Mouse (Mus musculus) forebrain, embryonic 16.5 days (tissue): ENCODE data around the gene Ceacam20. TPM values are rescaled to one million over a fixed set of nuclear protein-coding genes. Genes with fewer than 3 reads are reported as not detected.
A peak's percentile ranks its signal among the peaks of the same experiment; 100 is the strongest.
"Not testable (repeated sequence)": the region's sequence is repeated elsewhere in the genome, so short reads cannot be mapped to it uniquely, and the experiment has no call there.

Experiments used
- ATAC-seq: fragments of 200-750 bp; cut with Nextera tagmentation; 2 replicates; pipeline ENCODE4 v1.8.0; 2017; ENCODE audit warnings: mild to moderate bottlenecking, moderate library complexity
- H3K27ac ChIP-seq: fragments of 300-500 bp; sonication (generic); 2 replicates; pipeline ENCODE4 v1.5.1; 2014; ENCODE audit warnings: low read length, control low read depth
- H3K27me3 ChIP-seq: fragments of 300-500 bp; sonication (generic); replicated peaks from 2 replicates; pipeline ENCODE4 v1.6.1; 2014; ENCODE audit warnings: low read length; ENCODE audit not compliant: control insufficient read depth, insufficient read depth
- H3K36me3 ChIP-seq: fragments of 300-500 bp; sonication (generic); 2 replicates; pipeline ENCODE4 v1.6.1; 2014; ENCODE audit not compliant: control insufficient read depth, insufficient read depth
- H3K4me1 ChIP-seq: fragments of 300-500 bp; sonication (generic); replicated peaks from 2 replicates; pipeline ENCODE4 v1.6.1; 2014; ENCODE audit warnings: low read length; ENCODE audit not compliant: control insufficient read depth, insufficient read depth
- H3K4me2 ChIP-seq: fragments of 300-500 bp; sonication (generic); 2 replicates; pipeline ENCODE4 v1.6.1; 2014; ENCODE audit warnings: mild to moderate bottlenecking, low read length, control low read depth
- H3K4me3 ChIP-seq: fragments of 300-500 bp; sonication (generic); replicated peaks from 2 replicates; pipeline ENCODE4 v1.5.1; 2014; ENCODE audit warnings: mild to moderate bottlenecking, low read length, control low read depth
- H3K9ac ChIP-seq: fragments of 300-500 bp; sonication (generic); replicated peaks from 2 replicates; pipeline ENCODE4 v1.6.1; 2014; ENCODE audit warnings: low read depth, low read length, control low read depth
- H3K9me3 ChIP-seq: fragments of 300-500 bp; sonication (generic); 2 replicates; pipeline ENCODE4 v1.6.1; 2016; ENCODE audit warnings: low read length; ENCODE audit not compliant: control insufficient read depth
- WGBS: fragments of 180-500 bp; shearing (Covaris S2); extraction: QIAGEN DNeasy Blood & Tissue Kit; methylation state at CpG from one replicate; pipeline ENCODE4 v1.1.7; 2014; 5-methylcytosine and 5-hydroxymethylcytosine counted together
- polyA plus RNA-seq: library from polyadenylated mRNA; unstranded; fragments of >200 nt; fragmentation: Nextera tagmentation; extraction: Ambion mirVana; gene quantifications from 2 replicates; pipeline ENCODE4 v1.2.1, GENCODE M21; 2015

Gene Ceacam20
- not detected in 2 replicates for polyA plus RNA-seq

DNA sequence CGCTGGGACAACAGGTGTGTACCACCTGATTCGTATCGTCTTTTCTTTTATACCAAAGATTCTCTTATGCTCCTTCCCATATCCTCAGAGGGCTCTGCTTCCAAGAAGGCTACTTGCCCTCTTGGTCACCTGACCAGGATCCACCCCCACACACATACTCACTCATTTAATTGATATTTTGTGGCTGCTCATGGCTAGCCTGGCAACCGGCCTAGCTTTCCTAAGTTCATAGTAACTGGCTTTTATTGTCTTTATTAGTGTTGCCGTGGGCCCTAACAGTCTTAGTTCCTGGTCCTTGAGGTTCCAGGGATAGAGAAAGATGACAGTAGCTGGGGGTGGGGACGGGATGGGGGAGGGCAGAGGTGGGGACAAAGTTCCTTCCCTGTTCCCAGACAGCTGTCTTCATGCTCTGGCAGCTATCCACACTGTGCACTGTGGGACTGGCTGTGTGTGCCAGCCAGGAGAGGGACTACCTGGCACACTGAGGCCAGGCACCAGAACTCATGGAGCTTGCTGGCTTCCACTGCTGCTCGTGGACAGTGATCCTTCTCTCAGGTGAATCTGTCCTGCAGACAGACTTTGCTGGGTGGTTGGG lies at the start of gene Ceacam20:
Gene Ceacam20 (plus strand): TSS at position 428 of the 595 bp plus-strand sequence.
- 78% methylated on average over 7 of the region's 7 CpGs for WGBS
- Histone ChIP-seq H3K36me3 (no peaks in the 10 kb centered on the region), H3K4me3 (no peak within 1 kb of the TSS), H3K4me1 (no peaks in the 10 kb centered on the region), H3K9me3 (no peaks in the 10 kb centered on the region), H3K27ac (no peak within 1 kb of the TSS), H3K4me2 (no peak within 1 kb of the TSS), H3K27me3 (no peaks in the 10 kb centered on the region), H3K9ac (no peak within 1 kb of the TSS)
- no peak for ATAC-seq

DNA sequence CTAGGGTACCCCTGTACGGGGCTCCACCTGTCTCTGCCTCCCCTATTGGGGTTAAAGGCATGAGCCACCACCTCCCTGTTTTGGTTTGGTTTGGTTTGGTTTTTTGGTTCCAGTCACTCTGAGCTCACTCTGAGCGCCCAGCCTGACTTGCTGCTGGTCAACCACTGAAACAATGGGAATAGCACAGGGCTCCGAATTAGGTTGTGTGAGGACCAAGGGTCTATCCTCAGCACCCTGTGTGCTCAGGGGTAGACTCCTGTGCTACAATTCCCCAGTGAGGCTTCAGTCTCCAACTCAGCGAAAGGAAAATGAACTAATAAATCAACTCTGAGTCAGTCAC lies 45.1 kb upstream of the Ceacam20 start:
- Histone ChIP-seq H3K27ac (peak overlapping the region; percentile 44; the same call in 1 of the 2 replicates), H3K9ac (peak overlapping the region; percentile 77), H3K4me3 (peak overlapping the region; percentile 78), H3K36me3 (no peaks in the 10 kb centered on the region), H3K4me2 (peak overlapping the region; percentile 76), H3K27me3 (no peaks in the 10 kb centered on the region), H3K9me3 (no peaks in the 10 kb centered on the region), H3K4me1 (peaks cover 8% of the 10 kb centered on the region)
- ATAC-seq, result peak; percentile 51
- WGBS, result 26% methylated on average over 4 of the region's 4 CpGs

GRCm38 (mm10) chr7:19920506-19921261 lies 44.5 kb upstream of the Ceacam20 start, which contains the start of gene Pvr:
Gene Pvr, minus strand, starts transcription at chr7:19921160.
- Histone ChIP-seq H3K4me1 (peaks cover 8% of the 10 kb centered on the region), H3K9ac (peak within 1 kb of the TSS; percentile 77), H3K36me3 (no peaks in the 10 kb centered on the region), H3K4me3 (peak within 1 kb of the TSS; percentile 78), H3K4me2 (peak within 1 kb of the TSS; percentile 76), H3K27ac (peak within 1 kb of the TSS; percentile 88), H3K27me3 (no peaks in the 10 kb centered on the region), H3K9me3 (no peaks in the 10 kb centered on the region)
- WGBS, result under 1% methylated on average over 59 of the region's 60 CpGs
- ATAC-seq, result peak; percentile 90

DNA sequence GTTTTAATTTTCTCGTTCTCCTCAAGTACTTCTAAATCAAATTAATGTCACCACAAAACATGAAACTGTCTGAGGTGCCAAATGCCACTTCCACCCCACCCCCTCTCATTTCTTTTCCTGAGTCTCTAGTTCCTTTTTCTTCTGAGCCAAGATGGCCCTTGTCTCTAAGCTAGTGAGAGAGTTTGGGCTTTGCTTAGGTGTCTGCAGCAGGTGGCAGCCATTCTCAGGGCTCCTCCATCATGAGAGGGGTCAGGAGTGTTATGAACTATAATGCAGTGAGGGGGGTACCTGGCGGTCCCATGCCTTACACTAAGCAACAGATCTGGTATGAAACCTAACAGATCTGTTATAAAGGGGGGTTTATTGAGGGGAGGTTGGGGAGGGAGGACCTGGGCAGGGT lies 41.9 kb upstream of the Ceacam20 start:
- ATAC-seq, result no peak
- H3K27me3 ChIP-seq, result no peaks in the 10 kb centered on the region
- H3K27ac ChIP-seq, result no peak overlapping the region
- H3K9ac ChIP-seq, result no peak overlapping the region
- 47% methylated on average over 2 of the region's 2 CpGs for WGBS
- no peak overlapping the region for H3K4me3 ChIP-seq
- no peak overlapping the region for H3K4me2 ChIP-seq
- no peaks in the 10 kb centered on the region for H3K36me3 ChIP-seq
- H3K4me1 ChIP-seq, result peaks cover 8% of the 10 kb centered on the region
- no peaks in the 10 kb centered on the region for H3K9me3 ChIP-seq

- no peak overlapping the region for H3K4me3 ChIP-seq
- WGBS, result 11% methylated on average over 10 of the region's 15 CpGs
- H3K27me3 ChIP-seq, result no peaks in the 10 kb centered on the region
- no peaks in the 10 kb centered on the region for H3K9me3 ChIP-seq
- no peak overlapping the region for H3K4me2 ChIP-seq
- no peak overlapping the region for H3K9ac ChIP-seq
- H3K36me3 ChIP-seq, result no peaks in the 10 kb centered on the region
- no peak for ATAC-seq
- H3K27ac ChIP-seq, result no peak overlapping the region
- H3K4me1 ChIP-seq, result peaks cover 8% of the 10 kb centered on the region
Observed at GRCm38 (mm10) chr7:19923797-19924196, 41.4 kb upstream of the Ceacam20 start.

- no peak overlapping the region for H3K4me3 ChIP-seq
- no peaks in the 10 kb centered on the region for H3K27me3 ChIP-seq
- H3K36me3 ChIP-seq, result no peaks in the 10 kb centered on the region
- no peak overlapping the region for H3K4me2 ChIP-seq
- no peak overlapping the region for H3K9ac ChIP-seq
- peaks cover 3% of the 10 kb centered on the region; the same call in 1 of the 2 replicates for H3K4me1 ChIP-seq
- H3K9me3 ChIP-seq, result no peaks in the 10 kb centered on the region
- WGBS, result 50% methylated on average over 1 of the region's 1 CpGs
- no peak overlapping the region for H3K27ac ChIP-seq
- ATAC-seq, result no peak
Observed at GRCm38 (mm10) chr7:19925376-19925775, 39.8 kb upstream of the Ceacam20 start.

DNA sequence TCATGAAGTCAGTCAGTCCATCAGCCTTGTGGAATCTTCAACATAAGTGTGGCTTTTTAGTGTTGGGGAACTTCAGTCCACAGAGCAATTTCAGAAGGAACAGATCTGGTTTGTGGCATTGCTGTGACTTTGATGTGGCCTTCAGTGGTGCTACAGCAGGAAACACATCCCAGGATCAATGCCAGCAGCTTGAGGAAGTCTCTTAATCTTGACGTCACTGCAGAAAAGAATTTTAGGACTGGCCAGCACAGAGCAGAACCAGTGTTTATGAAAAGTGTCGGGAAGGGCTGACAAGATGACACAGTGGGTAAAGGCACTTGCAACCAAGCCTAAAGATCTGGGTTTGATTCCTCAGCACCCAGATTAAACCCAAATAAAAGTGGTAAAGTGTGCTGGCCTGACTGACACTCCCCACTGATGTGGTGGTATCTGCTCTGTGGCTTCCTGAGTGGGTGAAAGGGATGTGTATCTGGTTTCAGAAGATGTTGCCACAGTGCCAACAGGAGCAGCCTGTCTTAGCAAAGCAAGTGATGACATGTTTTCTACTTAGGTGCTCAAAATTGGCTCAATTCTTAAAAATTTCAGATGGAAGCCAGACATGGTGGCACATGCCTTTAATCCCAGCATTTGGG lies 38.2 kb upstream of the Ceacam20 start:
- Histone ChIP-seq H3K36me3 (no peaks in the 10 kb centered on the region), H3K27ac (no peak overlapping the region), H3K4me2 (no peak overlapping the region), H3K4me1 (no peaks in the 10 kb centered on the region), H3K9ac (no peak overlapping the region), H3K9me3 (no peaks in the 10 kb centered on the region), H3K27me3 (no peaks in the 10 kb centered on the region), H3K4me3 (no peak overlapping the region)
- no peak for ATAC-seq
- WGBS, result 87% methylated on average over 2 of the region's 2 CpGs

DNA sequence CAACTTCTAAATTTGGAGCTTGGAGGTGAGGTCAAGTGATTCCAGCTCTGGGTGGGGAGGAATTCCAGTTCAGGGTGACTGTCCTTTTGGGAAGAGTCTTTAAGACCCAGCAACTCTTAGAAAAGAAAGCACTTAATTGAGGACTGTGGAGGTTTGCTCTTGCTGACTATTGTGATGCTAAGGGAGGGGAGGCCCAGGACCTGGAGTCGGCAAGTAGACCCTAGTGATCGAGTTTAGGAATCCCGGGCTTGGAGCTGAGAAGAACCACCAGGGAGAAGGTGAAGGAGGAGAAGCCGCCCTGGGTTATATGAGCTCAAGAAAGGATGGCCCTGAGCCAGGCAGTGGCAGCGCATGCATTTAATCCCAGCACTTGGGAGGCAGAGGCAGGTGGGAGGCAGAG lies 36.7 kb upstream of the Ceacam20 start:
- no peaks in the 10 kb centered on the region for H3K9me3 ChIP-seq
- no peak overlapping the region for H3K27ac ChIP-seq
- H3K4me2 ChIP-seq, result no peak overlapping the region
- WGBS, result 59% methylated on average over 5 of the region's 5 CpGs
- no peak overlapping the region for H3K4me3 ChIP-seq
- H3K9ac ChIP-seq, result no peak overlapping the region
- H3K4me1 ChIP-seq, result peaks cover 8% of the 10 kb centered on the region; the same call in 1 of the 2 replicates
- ATAC-seq, result no peak
- no peaks in the 10 kb centered on the region for H3K27me3 ChIP-seq
- no peaks in the 10 kb centered on the region for H3K36me3 ChIP-seq

GRCm38 (mm10) chr7:19930481-19930880 lies 34.7 kb upstream of the Ceacam20 start:
- not testable (repeated sequence) for H3K9me3 ChIP-seq, H3K9ac ChIP-seq, H3K4me1 ChIP-seq, H3K4me2 ChIP-seq, H3K27ac ChIP-seq, H3K27me3 ChIP-seq, H3K36me3 ChIP-seq, ATAC-seq, H3K4me3 ChIP-seq
- WGBS, result 69% methylated on average over 6 of the region's 6 CpGs
